Mouse (Mus musculus) spleen, postnatal 4 days (tissue): ENCODE data around the gene Btbd35f11.
"Not testable (repeated sequence)": the region's sequence is repeated elsewhere in the genome, so short reads cannot be mapped to it uniquely, and the experiment has no call there.

ENCODE experiments used
- DNase-seq, 2 experiments: peaks; one replicate each; pipeline ENCODE4 v3.0.0; 2022; ENCODE audit warnings: low spot score in 2 of 2

The Btbd35f11 gene

DNA sequence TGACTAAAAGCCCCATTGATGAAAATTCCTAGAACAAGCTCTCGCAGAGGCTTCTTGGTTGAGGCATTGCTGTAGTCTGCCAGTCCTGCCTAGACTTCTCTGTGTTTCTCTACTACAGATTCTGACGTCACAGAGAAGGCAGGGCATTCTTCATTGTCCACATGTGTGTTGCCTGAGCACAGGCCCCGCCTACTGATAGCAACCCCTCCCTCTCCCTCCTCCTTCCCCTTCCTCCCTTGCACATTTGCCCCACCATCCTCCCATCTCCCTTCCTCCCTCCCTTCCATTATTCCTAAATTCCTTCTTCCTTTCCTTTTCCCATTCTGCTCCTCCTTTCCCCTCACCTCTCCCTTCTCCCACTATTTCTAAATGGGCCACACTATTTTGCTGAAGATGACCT lies at the start of gene Btbd35f11:
TSS of gene Btbd35f11 (minus strand) at position 101 of the 400 bp plus-strand sequence.
- not testable (repeated sequence) for DNase-seq

DNA sequence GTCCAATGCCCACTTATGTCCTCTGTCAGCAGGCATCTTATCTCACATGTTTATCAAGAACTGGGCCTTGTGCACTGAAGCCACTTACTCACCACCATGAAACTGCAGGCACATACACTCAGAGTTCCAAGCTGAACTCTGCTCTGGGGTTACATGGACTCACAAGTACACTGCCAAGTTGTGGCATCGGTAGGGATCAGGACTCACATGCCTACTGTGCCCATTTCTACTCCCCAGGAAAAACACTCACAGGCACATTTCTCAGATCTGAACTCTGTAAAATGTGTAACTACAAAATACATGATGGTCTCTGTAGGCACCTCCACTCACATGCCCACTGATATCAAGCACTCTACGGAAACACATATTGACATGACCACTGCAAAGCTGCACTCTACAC lies 33.5 kb downstream of the Btbd35f11 start:
- DNase-seq, result peak in 1 of 2 experiments; percentile 56
